Mouse (Mus musculus): ENCODE data around the gene Itpr2. TPM values are rescaled to one million over a fixed set of nuclear protein-coding genes. Genes with fewer than 3 reads are reported as not detected.

The Itpr2 gene
- polyA plus RNA-seq, 1 experiment from 2014 or later, result 138 TPM

Other genes with a start within 250 kb of the Itpr2 start
- gene Fgfr1op2, start 75.0 kb upstream of the Itpr2 start, polyA plus RNA-seq (2015; fragmentation: Nextera tagmentation; extraction: Ambion mirVana), result 216 and 219 TPM in 2 replicates
- 110 and 111 TPM in 2 replicates for gene Ints13, start 75.6 kb upstream of the Itpr2 start, polyA plus RNA-seq (2015; fragmentation: Nextera tagmentation; extraction: Ambion mirVana)
- gene Med21, start 140.3 kb upstream of the Itpr2 start, polyA plus RNA-seq (2015; fragmentation: Nextera tagmentation; extraction: Ambion mirVana), result 115 and 122 TPM in 2 replicates
- 19.0 and 22.4 TPM in 2 replicates for gene Tm7sf3, start 140.6 kb upstream of the Itpr2 start, polyA plus RNA-seq (2015; fragmentation: Nextera tagmentation; extraction: Ambion mirVana)
- gene Stk38l, start 222.8 kb upstream of the Itpr2 start, polyA plus RNA-seq (2015; fragmentation: Nextera tagmentation; extraction: Ambion mirVana), result 11.8 and 14.1 TPM in 2 replicates

Measured in thymus, postnatal 0 days (tissue).